Mouse (Mus musculus) CH12.LX (cell line): ENCODE results near the gene Commd9. TPM values are rescaled to one million over a fixed set of nuclear protein-coding genes. Genes with fewer than 3 reads are reported as not detected.

Experiments used
- DNase-seq: peaks from one replicate; pipeline ENCODE4 v3.0.0-alpha.2; 2013; ENCODE audit errors: extremely low read depth
- H3K27ac ChIP-seq: 2 replicates; pipeline ENCODE4 v1.5.1; 2012; ENCODE audit warnings: low read depth, mild to moderate bottlenecking, control low read depth, moderate library complexity; ENCODE audit not compliant: insufficient read depth
- H3K27me3 ChIP-seq: replicated peaks from 2 replicates; pipeline ENCODE3; 2012; ENCODE audit warnings: inconsistent platforms
- H3K36me3 ChIP-seq, 2 experiments: replicated peaks in 1 of 2; 2 replicates each; pipeline versions ENCODE3 to v1.6.1; 2012; ENCODE audit warnings: inconsistent platforms in 1 of 2, low read length in 1 of 2, mild to moderate bottlenecking in 1 of 2, mixed read lengths in 1 of 2, moderate library complexity in 1 of 2; ENCODE audit not compliant: control insufficient read depth in 1 of 2, insufficient read depth in 1 of 2
- H3K4me1 ChIP-seq, 2 experiments: 2 replicates each; pipeline ENCODE4 v1.6.1; 2012; ENCODE audit warnings: inconsistent platforms in 1 of 2, moderate library complexity in 1 of 2; ENCODE audit not compliant: insufficient read depth in 2 of 2, control insufficient read depth in 1 of 2
- H3K4me2 ChIP-seq: 2 replicates; pipeline ENCODE4 v1.6.1; 2012; ENCODE audit warnings: low read depth, mild to moderate bottlenecking, control low read depth; ENCODE audit not compliant: poor library complexity, insufficient read depth, severe bottlenecking
- H3K4me3 ChIP-seq, 3 experiments: fragments of 150-350 bp in 1 of 3; sonication (generic) in 1 of 3; replicated peaks in 1 of 3; 2 replicates each; pipeline versions ENCODE3 to v1.5.1; 2011 to 2012; ENCODE audit warnings: low read depth in 2 of 3, low read length in 2 of 3, mild to moderate bottlenecking in 2 of 3, moderate library complexity in 2 of 3, control low read depth in 1 of 3, improper control_type of control experiment in 1 of 3, inconsistent platforms in 1 of 3, mixed read lengths in 1 of 3; ENCODE audit not compliant: poor library complexity in 1 of 3
- H3K79me2 ChIP-seq: replicated peaks from 2 replicates; pipeline ENCODE4 v1.6.1; 2012; ENCODE audit warnings: mild to moderate bottlenecking, moderate library complexity; ENCODE audit not compliant: control insufficient read depth, poor library complexity, insufficient read depth, severe bottlenecking; ENCODE audit errors: extremely low read depth
- H3K9ac ChIP-seq: 2 replicates; pipeline ENCODE4 v1.6.1; 2012; ENCODE audit warnings: low read depth, mild to moderate bottlenecking, control low read depth, moderate library complexity; ENCODE audit not compliant: insufficient read depth
- H3K9me3 ChIP-seq: replicated peaks from 2 replicates; pipeline ENCODE3; 2012; ENCODE audit warnings: low read length, inconsistent platforms, mixed read lengths
- CHD1 ChIP-seq: IDR thresholded peaks from 2 replicates; pipeline ENCODE4 v1.6.1; 2012; ENCODE audit warnings: low read depth, low read length, improper control_type of control experiment, inconsistent platforms
- CTCF ChIP-seq, 2 experiments: IDR thresholded peaks in 1 of 2; conservative IDR thresholded peaks in 1 of 2; 2 replicates each; pipeline ENCODE4 v1.5.1; 2011 to 2012; ENCODE audit warnings: low read depth in 2 of 2, low read length in 2 of 2, improper control_type of control experiment in 1 of 2, inconsistent platforms in 1 of 2, mild to moderate bottlenecking in 1 of 2, moderate library complexity in 1 of 2
- E2F4 ChIP-seq: IDR thresholded peaks from 2 replicates; pipeline ENCODE4 v1.6.1; 2011; ENCODE audit warnings: low read depth, low read length, improper control_type of control experiment; ENCODE audit not compliant: insufficient replicate concordance
- ELF1 ChIP-seq: IDR thresholded peaks from 2 replicates; pipeline ENCODE4 v1.6.1; 2014; ENCODE audit warnings: low read depth, mild to moderate bottlenecking, inconsistent platforms, low read length, improper control_type of control experiment
- EP300 ChIP-seq: IDR thresholded peaks from 2 replicates; pipeline ENCODE4 v1.6.1; 2011; ENCODE audit warnings: low read length, improper control_type of control experiment
- KAT2A ChIP-seq: IDR thresholded peaks from 2 replicates; pipeline ENCODE4 v1.6.1; 2012; ENCODE audit warnings: low read length, improper control_type of control experiment, inconsistent platforms; ENCODE audit not compliant: insufficient replicate concordance
- MAX ChIP-seq: IDR thresholded peaks from 2 replicates; pipeline ENCODE4 v1.6.1; 2011; ENCODE audit warnings: low read length, improper control_type of control experiment
- MAZ ChIP-seq: IDR thresholded peaks from 2 replicates; pipeline ENCODE4 v1.6.1; 2012; ENCODE audit warnings: low read depth, mild to moderate bottlenecking, inconsistent platforms, low read length, improper control_type of control experiment, moderate library complexity
- MXI1 ChIP-seq: IDR thresholded peaks from 2 replicates; pipeline ENCODE4 v1.6.1; 2011; ENCODE audit warnings: mild to moderate bottlenecking, low read depth, low read length, improper control_type of control experiment
- MYC ChIP-seq: IDR thresholded peaks from 2 replicates; pipeline ENCODE4 v1.6.1; 2011; ENCODE audit warnings: low read depth, mild to moderate bottlenecking, improper control_type of control experiment, low read length
- NELFE ChIP-seq: IDR thresholded peaks from 2 replicates; pipeline ENCODE4 v1.6.1; 2011; ENCODE audit warnings: low read depth, low read length, improper control_type of control experiment
- NRF1 ChIP-seq: IDR thresholded peaks from 2 replicates; pipeline ENCODE4 v1.6.1; 2014; ENCODE audit warnings: low read depth, mild to moderate bottlenecking, inconsistent platforms, low read length, improper control_type of control experiment, moderate library complexity
- PAX5 ChIP-seq: IDR thresholded peaks from 2 replicates; pipeline ENCODE4 v1.6.1; 2012; ENCODE audit warnings: low read length, inconsistent platforms, mixed read lengths
- POLR2A ChIP-seq: IDR thresholded peaks from 2 replicates; pipeline ENCODE4 v1.6.1; 2011; ENCODE audit warnings: low read depth, mild to moderate bottlenecking, improper control_type of control experiment, low read length
- RAD21 ChIP-seq: IDR thresholded peaks from 2 replicates; pipeline ENCODE4 v1.6.1; 2011; ENCODE audit warnings: low read depth, mild to moderate bottlenecking, low read length, improper control_type of control experiment, moderate library complexity
- RCOR1 ChIP-seq: conservative IDR thresholded peaks from 2 replicates; pipeline ENCODE4 v1.6.1; 2012; ENCODE audit warnings: low read depth, mild to moderate bottlenecking, inconsistent platforms, low read length, improper control_type of control experiment
- SIN3A ChIP-seq: IDR thresholded peaks from 2 replicates; pipeline ENCODE4 v1.6.1; 2012; ENCODE audit warnings: low read length, improper control_type of control experiment, inconsistent platforms
- TCF12 ChIP-seq: IDR thresholded peaks from 2 replicates; pipeline ENCODE4 v1.6.1; 2014; ENCODE audit warnings: low read depth, mild to moderate bottlenecking, inconsistent platforms, low read length, improper control_type of control experiment
- USF1 ChIP-seq: IDR thresholded peaks from 2 replicates; pipeline ENCODE4 v1.6.1; 2014; ENCODE audit warnings: low read depth, mild to moderate bottlenecking, inconsistent platforms, low read length, improper control_type of control experiment
- USF2 ChIP-seq: conservative IDR thresholded peaks from 2 replicates; pipeline ENCODE4 v1.6.1; 2011; ENCODE audit warnings: low read depth, low read length, improper control_type of control experiment
- ZMIZ1 ChIP-seq: IDR thresholded peaks from 2 replicates; pipeline ENCODE4 v1.6.1; 2012; ENCODE audit warnings: low read depth, mild to moderate bottlenecking, inconsistent platforms, low read length, improper control_type of control experiment
- dilution Hi-C: fragments of 300-500 bp; cut with MboI; formaldehyde crosslinking; loops from 2 replicates; pipeline ENCODE4 v1.14.3; 2020; ENCODE audit warnings: low sequenced_read_pairs; ENCODE audit not compliant: extremely low pct_unique_long_range_greater_than_20kb, extremely low pct_ligation_motif_present
- in situ Hi-C: fragments of 300-500 bp; cut with MboI; formaldehyde crosslinking; loops from 3 replicates; pipeline ENCODE4 v1.14.3; 2019; ENCODE audit warnings: low sequenced_read_pairs, low pct_ligation_motif_present, low pct_unique_long_range_greater_than_20kb, mixed read lengths
- polyA plus RNA-seq: library from polyadenylated mRNA; unstranded; fragments of >175 nt; gene quantifications from 2 replicates; pipeline ENCODE4 v1.2.1, GENCODE M21; 2012; ENCODE audit warnings: low read depth; ENCODE audit not compliant: insufficient read length
- total RNA-seq, 2 experiments: library from RNA; depleted of rRNA; stranded (reverse); fragments of 300-350 nt in 1 of 2; fragments of >200 nt in 1 of 2; gene quantifications; 2 replicates each; pipeline ENCODE4 v1.2.3; 2012 to 2014

Commd9 gene
- total and polyA plus RNA-seq, 3 experiments = 22.3 to 140 (median 26.1) TPM

- Histone ChIP-seq H3K27me3 (peaks cover 2% of the 10 kb centered on the region), H3K79me2 (no peaks in the 10 kb centered on the region), H3K4me3 (no peak within 1 kb of the TSS), H3K4me2 (no peak within 1 kb of the TSS), H3K9me3 (no peaks in the 10 kb centered on the region), H3K27ac (no peak within 1 kb of the TSS), H3K4me1 (peaks cover 6 to 23% of the 10 kb centered on the region in 2 experiments), H3K36me3 (no peaks in the 10 kb centered on the region), H3K9ac (no peak within 1 kb of the TSS)
- in situ Hi-C loops (no loop called here), dilution Hi-C loops (no loop called here)
- TF ChIP-seq USF1 (no peak), CHD1 (no peak), EP300 (no peak), RCOR1 (no peak), TCF12 (no peak), POLR2A (no peak), CTCF (conservative IDR thresholded peaks at IDR 0.05 in 1 of 2, IDR thresholded peaks at IDR 0.05 in 1 of 2; ENCODE audit: low read depth in 2 of 2, low read length in 2 of 2) (no peak), KAT2A (no peak), MYC (no peak), ELF1 (no peak), PAX5 (no peak), NRF1 (no peak), NELFE (no peak), MAX (no peak), MXI1 (no peak), E2F4 (no peak), SIN3A (no peak), ZMIZ1 (no peak), RAD21 (no peak), USF2 (no peak)
- no peak for DNase-seq
Observed at GRCm38 (mm10) chr2:101882998-101883397, 3.0 kb upstream of the Commd9 start, which contains the start of gene Prr5l. Prr5l (minus strand) TSS chr2:101883027.

GRCm38 (mm10) chr2:101884286-101884685, 1.8 kb upstream of the Commd9 start:
- H3K4me1 ChIP-seq = peaks cover 6 to 23% of the 10 kb centered on the region in 2 experiments
- no peak overlapping the region for H3K4me3 ChIP-seq
- no peak overlapping the region for H3K27ac ChIP-seq
- peaks cover 0 to 5% of the 10 kb centered on the region in 2 experiments for H3K36me3 ChIP-seq
- H3K4me2 ChIP-seq = no peak overlapping the region
- no peak overlapping the region for H3K9ac ChIP-seq
- no peaks in the 10 kb centered on the region for H3K27me3 ChIP-seq
- H3K9me3 ChIP-seq = no peaks in the 10 kb centered on the region
- dilution Hi-C loops = no loop called here
- TF ChIP-seq MAZ = no peak
- TF ChIP-seq, all 38 proteins: peak for 0
- no peak for DNase-seq
- no peaks in the 10 kb centered on the region for H3K79me2 ChIP-seq
- in situ Hi-C loops = no loop called here
